Mouse (Mus musculus): Measurements from ENCODE around the gene Krtap7-1.

DNA sequence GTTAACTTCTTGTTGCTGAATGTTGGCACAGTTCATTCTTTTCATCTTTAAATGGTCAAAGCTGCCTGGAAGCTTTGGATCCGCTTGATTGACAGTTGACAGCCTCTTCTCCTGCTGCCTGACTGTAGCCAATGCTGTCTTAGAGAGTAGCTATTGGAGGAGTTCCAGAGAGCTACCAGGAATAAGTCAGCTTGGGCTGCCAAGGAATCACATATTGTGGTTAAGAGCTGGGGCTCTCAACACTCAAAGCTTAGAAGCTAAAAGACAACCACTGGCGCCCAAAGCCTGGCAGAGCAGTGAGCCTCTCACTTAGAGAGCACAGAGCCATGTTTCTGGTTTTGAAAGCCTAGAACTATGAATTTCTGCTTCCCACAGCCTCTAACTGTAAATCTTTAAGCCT, 12.4 kb upstream of the Krtap7-1 start:
- TF ChIP-seq POLR2A (IDR thresholded peaks at IDR 0.05; ENCODE audit: borderline replicate concordance, control insufficient read depth, low read depth, low read length) (no peak), CTCF (IDR thresholded peaks at IDR 0.05; ENCODE audit: control insufficient read depth, insufficient read depth, low read length) (no peak)

All from bone marrow, adult 2 months (tissue).